Mouse (Mus musculus) midbrain, postnatal 0 days (tissue): ENCODE measurements around the gene Trabd. TPM values are rescaled to one million over a fixed set of nuclear protein-coding genes. Genes with fewer than 3 reads are reported as not detected.

ENCODE experiments used
- ATAC-seq: fragments of 200-750 bp; cut with Nextera tagmentation; 2 replicates; pipeline ENCODE4 v1.8.0; 2017; ENCODE audit warnings: moderate number of reproducible peaks, mild to moderate bottlenecking, moderate TSS enrichment, moderate library complexity; ENCODE audit not compliant: low FRiP score
- DNase-seq: peaks from one replicate; pipeline ENCODE4 v3.0.0-alpha.2; 2015; ENCODE audit warnings: low spot score
- H3K27ac ChIP-seq: fragments of 300-500 bp; sonication (generic); 2 replicates; pipeline ENCODE4 v1.5.1; 2014; ENCODE audit warnings: low read depth, mild to moderate bottlenecking, low read length, mixed read lengths
- H3K27me3 ChIP-seq: fragments of 300-500 bp; sonication (generic); 2 replicates; pipeline ENCODE4 v1.6.1; 2014; ENCODE audit warnings: low read length, control low read depth, mixed read lengths; ENCODE audit not compliant: insufficient read depth
- H3K36me3 ChIP-seq: fragments of 300-500 bp; sonication (generic); 2 replicates; pipeline ENCODE4 v1.6.1; 2014; ENCODE audit warnings: low read length, control low read depth, mixed read lengths; ENCODE audit not compliant: insufficient read depth
- H3K4me1 ChIP-seq: fragments of 300-500 bp; sonication (generic); 2 replicates; pipeline ENCODE4 v1.6.1; 2014; ENCODE audit warnings: mild to moderate bottlenecking, control low read depth, antibody characterized with exemption, low read length, mixed read lengths; ENCODE audit not compliant: insufficient read depth
- H3K4me2 ChIP-seq: fragments of 300-500 bp; sonication (generic); 2 replicates; pipeline ENCODE4 v1.6.1; 2014; ENCODE audit warnings: low read depth, mild to moderate bottlenecking, low read length, mixed read lengths; ENCODE audit not compliant: poor library complexity, severe bottlenecking
- H3K4me3 ChIP-seq: fragments of 300-500 bp; sonication (generic); 2 replicates; pipeline ENCODE4 v1.5.1; 2014; ENCODE audit warnings: low read depth, mild to moderate bottlenecking, low read length, moderate library complexity
- H3K9ac ChIP-seq: fragments of 300-500 bp; sonication (generic); replicated peaks from 2 replicates; pipeline ENCODE4 v1.6.1; 2014; ENCODE audit warnings: mild to moderate bottlenecking, low read length, moderate library complexity, mixed read lengths; ENCODE audit not compliant: poor library complexity, severe bottlenecking
- H3K9me3 ChIP-seq: fragments of 300-500 bp; sonication (generic); 2 replicates; pipeline ENCODE4 v1.6.1; 2016; ENCODE audit warnings: low read length, control low read depth
- CTCF ChIP-seq: IDR thresholded peaks from 2 replicates; pipeline ENCODE4 v1.5.1; 2016; ENCODE audit warnings: antibody characterized with exemption, mild to moderate bottlenecking
- WGBS: fragments of 180-500 bp; shearing (Covaris S2); extraction: QIAGEN DNeasy Blood & Tissue Kit; methylation state at CpG from one replicate; pipeline ENCODE4 v1.1.7; 2014; 5-methylcytosine and 5-hydroxymethylcytosine counted together
- polyA plus RNA-seq: library from polyadenylated mRNA; unstranded; fragments of >200 nt; fragmentation: Nextera tagmentation; extraction: Ambion mirVana; gene quantifications from 2 replicates; pipeline ENCODE4 v1.2.1, GENCODE M21; 2015
- total RNA-seq: library from RNA; depleted of rRNA; stranded (reverse); fragments of >200 nt; gene quantifications from 2 replicates; pipeline ENCODE4 v1.2.3, GENCODE M21; 2014

The Trabd gene
- total and polyA plus RNA-seq, 2 experiments from 2014 or later, result 21.6 to 48.6 TPM

GRCm38 (mm10) chr15:89123595-89123994 lies 48.7 kb downstream of the Trabd start:
- H3K9ac ChIP-seq, result peak overlapping the region; percentile 81
- ATAC-seq (peak; percentile 33; the same call in 1 of the 2 replicates), DNase-seq (peak; percentile 64)
- peak; percentile 65 for TF ChIP-seq CTCF
- H3K4me3 ChIP-seq, result peak overlapping the region; percentile 79
- H3K36me3 ChIP-seq, result peaks cover 3% of the 10 kb centered on the region; the same call in 1 of the 2 replicates
- 36% methylated on average over 11 of the region's 11 CpGs for WGBS
- H3K4me1 ChIP-seq, result peaks cover 17% of the 10 kb centered on the region
- no peaks in the 10 kb centered on the region for H3K27me3 ChIP-seq
- no peaks in the 10 kb centered on the region for H3K9me3 ChIP-seq
- peak overlapping the region; percentile 83 for H3K4me2 ChIP-seq
- peak overlapping the region; percentile 87 for H3K27ac ChIP-seq

- Histone ChIP-seq H3K4me2 (no peak overlapping the region), H3K4me1 (peaks cover 17% of the 10 kb centered on the region), H3K9ac (no peak overlapping the region; the same call in 1 of the 2 replicates), H3K9me3 (no peaks in the 10 kb centered on the region), H3K27me3 (no peaks in the 10 kb centered on the region), H3K4me3 (no peak overlapping the region), H3K27ac (peak overlapping the region; percentile 87; the same call in 1 of the 2 replicates), H3K36me3 (peaks cover 3% of the 10 kb centered on the region; the same call in 1 of the 2 replicates)
- WGBS, result 90% methylated on average over 3 of the region's 3 CpGs
- ATAC-seq, result no peak
- TF ChIP-seq CTCF, result no peak
- DNase-seq, result no peak
These were observed 49.4 kb downstream of the Trabd start for GRCm38 (mm10) chr15:89124312-89124711.

- no peak overlapping the region for H3K9ac ChIP-seq
- H3K4me3 ChIP-seq, result no peak overlapping the region
- H3K36me3 ChIP-seq, result no peaks in the 10 kb centered on the region
- H3K27me3 ChIP-seq, result no peaks in the 10 kb centered on the region
- H3K4me1 ChIP-seq, result peaks cover 15% of the 10 kb centered on the region
- 96% methylated on average over 9 of the region's 9 CpGs for WGBS
- no peak for DNase-seq
- no peaks in the 10 kb centered on the region for H3K9me3 ChIP-seq
- no peak overlapping the region for H3K4me2 ChIP-seq
- TF ChIP-seq CTCF, result no peak
- H3K27ac ChIP-seq, result no peak overlapping the region
- no peak for ATAC-seq
These were observed 50.4 kb downstream of the Trabd start for GRCm38 (mm10) chr15:89125351-89125750.

GRCm38 (mm10) chr15:89126622-89127021 lies 51.7 kb downstream of the Trabd start:
- 88% methylated on average over 8 of the region's 8 CpGs for WGBS
- Histone ChIP-seq H3K9ac (no peak overlapping the region), H3K27ac (no peak overlapping the region), H3K4me3 (no peak overlapping the region), H3K4me2 (no peak overlapping the region), H3K9me3 (no peaks in the 10 kb centered on the region), H3K4me1 (peaks cover 15% of the 10 kb centered on the region), H3K27me3 (no peaks in the 10 kb centered on the region), H3K36me3 (no peaks in the 10 kb centered on the region)
- DNase-seq, result no peak
- no peak for ATAC-seq
- no peak for TF ChIP-seq CTCF

GRCm38 (mm10) chr15:89127364-89127940 lies 52.5 kb downstream of the Trabd start:
- DNase-seq, result no peak
- no peak for TF ChIP-seq CTCF
- H3K9ac ChIP-seq, result peak overlapping the region; percentile 63; the same call in 1 of the 2 replicates
- WGBS, result 86% methylated on average over 8 of the region's 8 CpGs
- peak overlapping the region; percentile 75 for H3K4me2 ChIP-seq
- H3K36me3 ChIP-seq, result no peaks in the 10 kb centered on the region
- peaks cover 15% of the 10 kb centered on the region for H3K4me1 ChIP-seq
- no peak for ATAC-seq
- H3K27ac ChIP-seq, result no peak overlapping the region
- peak overlapping the region; percentile 55; the same call in 1 of the 2 replicates for H3K4me3 ChIP-seq
- no peaks in the 10 kb centered on the region for H3K27me3 ChIP-seq
- no peaks in the 10 kb centered on the region for H3K9me3 ChIP-seq
